Mouse (Mus musculus) kidney, embryonic 15.5 days (tissue): ENCODE data around the gene Rho. TPM values are rescaled to one million over a fixed set of nuclear protein-coding genes. Genes with fewer than 3 reads are reported as not detected.

ENCODE experiments used
- ATAC-seq: fragments of 200-750 bp; cut with Nextera tagmentation; replicated peaks from 2 replicates; pipeline ENCODE4 v1.8.0; 2017; ENCODE audit warnings: moderate TSS enrichment; ENCODE audit not compliant: low FRiP score
- H3K27ac ChIP-seq: fragments of 300-500 bp; sonication (generic); 2 replicates; pipeline ENCODE4 v1.5.1; 2015; ENCODE audit warnings: mild to moderate bottlenecking, inconsistent platforms
- H3K27me3 ChIP-seq: fragments of 300-500 bp; sonication (generic); 2 replicates; pipeline ENCODE4 v1.6.1; 2015; ENCODE audit warnings: inconsistent platforms
- H3K36me3 ChIP-seq: fragments of 300-500 bp; sonication (generic); 2 replicates; pipeline ENCODE4 v1.6.1; 2015; ENCODE audit warnings: inconsistent platforms
- H3K4me1 ChIP-seq: fragments of 300-500 bp; sonication (generic); 2 replicates; pipeline ENCODE4 v1.6.1; 2015; ENCODE audit warnings: inconsistent platforms
- H3K4me2 ChIP-seq: fragments of 300-500 bp; sonication (generic); 2 replicates; pipeline ENCODE4 v1.6.1; 2015; ENCODE audit warnings: moderate library complexity, mild to moderate bottlenecking, inconsistent platforms
- H3K4me3 ChIP-seq: fragments of 300-500 bp; sonication (generic); replicated peaks from 2 replicates; pipeline ENCODE4 v1.5.1; 2015; ENCODE audit warnings: mild to moderate bottlenecking, inconsistent platforms
- H3K9ac ChIP-seq: fragments of 300-500 bp; sonication (generic); 2 replicates; pipeline ENCODE4 v1.6.1; 2015; ENCODE audit warnings: mild to moderate bottlenecking, inconsistent platforms
- H3K9me3 ChIP-seq: fragments of 300-500 bp; sonication (generic); replicated peaks from 2 replicates; pipeline ENCODE4 v1.6.1; 2016; ENCODE audit warnings: inconsistent platforms
- WGBS: fragments of 180-500 bp; shearing (Covaris S2); methylation state at CpG from one replicate; pipeline ENCODE4 v1.1.7; 2015; ENCODE audit warnings: mixed read lengths; 5-methylcytosine and 5-hydroxymethylcytosine counted together
- polyA plus RNA-seq: library from polyadenylated mRNA; unstranded; fragments of >200 nt; fragmentation: Nextera tagmentation; extraction: Ambion mirVana; gene quantifications from 2 replicates; pipeline ENCODE4 v1.2.1, GENCODE M21; 2015

The Rho gene
- polyA plus RNA-seq, 1 experiment from 2014 or later, result 0.14 TPM

DNA sequence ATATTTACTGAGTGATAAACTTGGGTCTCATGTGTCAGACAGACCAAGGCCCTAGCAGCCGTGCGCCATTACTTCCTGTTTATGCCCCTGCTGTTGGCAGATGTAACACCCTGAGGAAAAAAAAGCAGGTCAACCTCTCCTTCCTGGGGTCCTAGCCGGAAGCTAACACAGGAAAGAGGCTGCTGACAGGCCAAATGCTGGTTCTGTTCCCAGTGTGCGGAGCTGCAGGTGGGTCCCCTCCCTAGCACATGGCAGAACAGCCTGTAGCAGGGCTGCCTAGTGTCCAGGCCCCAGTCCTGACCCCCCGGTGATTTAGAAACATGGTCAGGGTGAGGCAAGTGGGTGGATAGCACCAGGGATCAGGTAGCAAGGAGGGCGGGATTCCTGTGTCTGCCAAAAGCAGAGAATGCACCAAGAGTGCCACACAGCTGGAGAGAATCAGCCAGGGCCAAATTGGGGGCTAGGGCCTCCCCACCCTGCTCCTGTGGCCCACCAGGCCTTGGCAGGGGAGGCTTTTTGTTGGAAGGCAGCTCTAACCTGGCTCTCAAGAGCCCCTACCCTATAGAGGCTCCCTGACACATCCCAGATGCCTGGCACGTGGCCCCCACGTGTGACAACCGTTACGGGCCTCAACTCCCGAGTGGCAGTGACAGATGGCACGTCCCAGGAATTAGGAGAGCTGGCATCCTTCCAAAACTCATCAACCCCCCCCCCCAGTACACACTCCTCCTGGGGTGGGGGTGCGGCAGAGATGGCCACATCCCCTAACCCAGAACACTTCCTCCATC is 39.9 kb downstream of the Rho start:
- no peaks in the 10 kb centered on the region for H3K9me3 ChIP-seq
- no peaks in the 10 kb centered on the region for H3K27me3 ChIP-seq
- 0 out of 2 replicates have a peak, but pooled peaks have one; percentile 16 for ATAC-seq
- H3K4me2 ChIP-seq, result no peak overlapping the region
- no peak overlapping the region for H3K4me3 ChIP-seq
- H3K9ac ChIP-seq, result no peak overlapping the region
- H3K36me3 ChIP-seq, result peaks cover 80% of the 10 kb centered on the region
- 35% methylated on average over 13 of the region's 13 CpGs for WGBS
- peak overlapping the region; percentile 49 for H3K27ac ChIP-seq
- peaks cover 42% of the 10 kb centered on the region for H3K4me1 ChIP-seq

DNA sequence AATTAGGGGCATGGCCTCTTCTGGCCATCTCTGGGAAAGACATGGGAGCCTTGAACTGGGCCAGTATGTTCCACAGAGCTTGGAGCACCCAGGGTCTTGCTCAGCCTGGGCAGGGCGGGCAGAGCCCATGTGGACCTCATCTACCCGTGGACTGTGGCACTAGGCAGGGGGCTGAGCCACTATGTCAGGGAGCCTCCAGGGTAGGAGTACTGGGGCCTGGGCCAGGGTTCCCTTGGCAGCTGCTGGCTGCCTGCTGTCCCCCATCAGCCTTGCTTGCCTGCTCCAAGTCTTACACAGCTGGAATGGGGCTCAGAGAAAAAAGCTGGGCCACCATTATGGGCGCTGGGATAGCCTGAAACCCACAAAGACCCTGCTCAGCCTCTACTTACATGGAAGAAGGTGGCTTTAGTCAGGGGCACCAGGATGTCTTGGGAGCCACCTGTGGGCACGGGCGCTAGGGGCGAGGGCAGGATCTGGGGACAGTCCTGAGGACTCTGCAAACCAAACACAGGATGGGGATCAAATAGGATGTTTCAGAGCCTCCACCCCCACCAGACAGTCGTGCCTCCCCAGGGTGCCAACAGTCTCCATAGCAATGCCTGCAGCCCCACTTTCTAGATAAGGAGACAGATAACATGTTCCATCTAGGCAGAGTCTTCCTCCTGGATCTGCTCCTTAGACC is 40.7 kb downstream of the Rho start:
- Histone ChIP-seq H3K27ac (0 out of 2 replicates have a peak overlapping the region, but pooled peaks have one; percentile 43), H3K27me3 (no peaks in the 10 kb centered on the region), H3K9ac (no peak overlapping the region), H3K4me3 (no peak overlapping the region), H3K4me2 (no peak overlapping the region), H3K9me3 (no peaks in the 10 kb centered on the region), H3K4me1 (peaks cover 46% of the 10 kb centered on the region), H3K36me3 (peaks cover 78% of the 10 kb centered on the region)
- 84% methylated on average over 7 of the region's 7 CpGs for WGBS
- no peak for ATAC-seq

- Histone ChIP-seq H3K4me2 (no peak overlapping the region), H3K4me1 (peaks cover 56% of the 10 kb centered on the region), H3K4me3 (no peak overlapping the region), H3K27me3 (no peaks in the 10 kb centered on the region), H3K9ac (no peak overlapping the region), H3K27ac (peak overlapping the region; percentile 18; the same call in 1 of the 2 replicates), H3K9me3 (no peaks in the 10 kb centered on the region), H3K36me3 (peaks cover 78% of the 10 kb centered on the region)
- 65% methylated on average over 15 of the region's 15 CpGs for WGBS
- no peak for ATAC-seq
These were observed 41.8 kb downstream of the Rho start for GRCm38 (mm10) chr6:115973139-115973875.

DNA sequence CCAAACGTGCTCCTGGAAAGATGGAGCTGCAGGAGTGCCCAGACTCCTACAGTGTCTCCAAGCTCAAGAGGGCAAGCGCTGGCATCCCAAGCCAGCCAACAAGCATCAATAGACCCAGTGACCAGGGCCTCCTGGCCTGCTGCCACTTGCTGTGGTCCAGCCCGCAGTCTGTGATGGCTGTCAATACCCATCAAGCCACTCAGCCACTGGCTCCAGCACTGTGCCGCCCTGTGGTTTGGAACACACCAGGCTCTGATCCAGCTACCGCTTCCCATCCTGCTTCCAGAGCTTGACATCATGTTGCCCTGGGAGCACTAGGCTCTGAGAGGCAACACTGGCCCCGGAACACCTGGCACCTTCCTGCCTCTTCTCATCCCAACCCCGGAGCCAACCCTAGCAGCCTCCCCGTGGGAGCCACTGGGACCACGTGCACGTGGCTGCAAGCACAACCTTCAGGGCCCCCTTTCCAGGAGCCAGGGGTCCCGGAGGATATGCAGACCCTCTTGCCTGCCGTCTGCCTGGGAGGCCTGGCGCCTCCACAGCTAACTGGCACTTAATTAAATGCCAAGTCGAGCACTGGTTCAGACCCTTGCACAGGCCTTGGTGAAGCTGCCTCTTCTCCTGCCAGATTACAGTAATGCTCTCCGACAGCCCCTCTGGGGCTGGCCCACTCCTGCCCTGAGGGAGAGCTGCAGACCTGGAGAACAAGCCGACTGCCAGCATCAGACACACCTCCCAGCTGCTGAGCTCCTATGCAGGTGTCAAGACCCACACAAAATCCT is 42.5 kb downstream of the Rho start:
- ATAC-seq, result no peak
- no peak overlapping the region for H3K4me3 ChIP-seq
- peak overlapping the region; percentile 18; the same call in 1 of the 2 replicates for H3K27ac ChIP-seq
- H3K27me3 ChIP-seq, result no peaks in the 10 kb centered on the region
- H3K36me3 ChIP-seq, result peaks cover 78% of the 10 kb centered on the region
- peaks cover 58% of the 10 kb centered on the region for H3K4me1 ChIP-seq
- WGBS, result 76% methylated on average over 16 of the region's 16 CpGs
- no peaks in the 10 kb centered on the region for H3K9me3 ChIP-seq
- H3K9ac ChIP-seq, result no peak overlapping the region
- H3K4me2 ChIP-seq, result no peak overlapping the region

DNA sequence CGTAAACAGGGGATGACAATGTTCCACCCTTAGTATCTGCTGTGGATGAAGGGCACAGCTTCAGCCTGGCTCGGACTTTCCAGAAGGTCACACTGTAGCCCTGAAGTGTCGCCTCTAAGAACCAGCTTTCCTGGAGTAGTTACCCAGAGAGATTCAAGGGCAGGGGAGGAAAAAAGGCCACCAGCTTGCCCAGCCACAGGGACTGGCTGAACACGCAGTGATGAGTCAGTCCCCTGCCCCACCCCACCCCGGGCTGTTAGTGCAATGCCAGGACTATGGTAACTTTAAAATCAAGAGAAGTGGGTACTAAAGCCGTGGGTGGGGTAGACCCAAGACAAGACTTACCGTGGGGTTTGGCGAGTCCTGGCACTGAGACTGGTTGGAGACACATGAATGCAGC is 44.1 kb downstream of the Rho start:
- Histone ChIP-seq H3K9me3 (no peaks in the 10 kb centered on the region), H3K9ac (no peak overlapping the region), H3K4me3 (no peak overlapping the region), H3K4me1 (peaks cover 72% of the 10 kb centered on the region), H3K27ac (no peak overlapping the region), H3K36me3 (peaks cover 78% of the 10 kb centered on the region), H3K4me2 (no peak overlapping the region), H3K27me3 (no peaks in the 10 kb centered on the region)
- no peak for ATAC-seq
- 81% methylated on average over 8 of the region's 8 CpGs for WGBS

DNA sequence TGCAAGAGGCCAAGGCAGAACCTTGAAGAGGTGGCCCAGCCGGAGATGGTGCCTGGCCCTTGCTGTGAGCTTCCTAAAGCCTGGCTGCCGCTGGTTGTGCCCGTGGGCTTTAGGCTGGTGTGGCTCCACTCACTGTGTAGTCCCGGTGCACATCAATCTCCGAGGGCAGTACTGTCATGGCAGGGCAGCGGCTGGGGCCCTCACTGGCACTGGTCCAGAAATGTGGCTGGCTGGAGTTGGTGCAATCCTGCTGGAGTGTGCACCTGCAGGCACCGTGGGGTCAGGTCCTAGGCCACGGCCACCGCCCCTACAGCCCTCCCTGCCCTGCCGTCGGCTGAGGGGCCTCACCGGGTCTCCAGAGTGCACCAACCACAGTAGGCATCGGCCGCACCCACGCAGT is 46.3 kb downstream of the Rho start:
- Histone ChIP-seq H3K4me1 (peaks cover 64% of the 10 kb centered on the region), H3K27ac (no peak overlapping the region), H3K9ac (no peak overlapping the region), H3K36me3 (peaks cover 67% of the 10 kb centered on the region), H3K4me3 (no peak overlapping the region), H3K4me2 (no peak overlapping the region), H3K9me3 (no peaks in the 10 kb centered on the region), H3K27me3 (no peaks in the 10 kb centered on the region)
- no peak for ATAC-seq
- 76% methylated on average over 15 of the region's 15 CpGs for WGBS

DNA sequence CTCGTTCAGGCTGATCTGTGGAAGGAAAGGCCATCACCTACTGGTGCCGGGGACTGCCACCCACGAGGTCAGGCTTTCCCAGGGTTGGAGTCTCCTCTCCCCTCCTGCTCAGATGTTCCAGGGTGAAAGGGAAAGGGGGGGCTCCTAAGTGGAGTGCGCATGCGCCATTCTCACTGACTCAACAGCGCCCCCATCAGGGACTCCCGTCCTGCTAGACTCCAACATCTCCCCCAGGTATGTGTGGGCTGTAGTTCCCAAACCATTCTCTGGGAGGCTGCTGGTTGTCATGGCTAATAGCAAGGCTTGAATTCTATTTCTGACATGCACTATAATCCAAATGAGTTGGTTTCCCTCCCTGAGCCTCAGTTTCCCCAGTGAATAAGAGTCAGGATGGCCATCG is 47.0 kb downstream of the Rho start:
- H3K9ac ChIP-seq, result no peak overlapping the region
- H3K4me3 ChIP-seq, result no peak overlapping the region
- WGBS, result 68% methylated on average over 8 of the region's 8 CpGs
- H3K9me3 ChIP-seq, result no peaks in the 10 kb centered on the region
- H3K27ac ChIP-seq, result no peak overlapping the region
- H3K4me2 ChIP-seq, result no peak overlapping the region
- H3K4me1 ChIP-seq, result peaks cover 64% of the 10 kb centered on the region
- no peaks in the 10 kb centered on the region for H3K27me3 ChIP-seq
- peaks cover 64% of the 10 kb centered on the region for H3K36me3 ChIP-seq
- no peak for ATAC-seq

DNA sequence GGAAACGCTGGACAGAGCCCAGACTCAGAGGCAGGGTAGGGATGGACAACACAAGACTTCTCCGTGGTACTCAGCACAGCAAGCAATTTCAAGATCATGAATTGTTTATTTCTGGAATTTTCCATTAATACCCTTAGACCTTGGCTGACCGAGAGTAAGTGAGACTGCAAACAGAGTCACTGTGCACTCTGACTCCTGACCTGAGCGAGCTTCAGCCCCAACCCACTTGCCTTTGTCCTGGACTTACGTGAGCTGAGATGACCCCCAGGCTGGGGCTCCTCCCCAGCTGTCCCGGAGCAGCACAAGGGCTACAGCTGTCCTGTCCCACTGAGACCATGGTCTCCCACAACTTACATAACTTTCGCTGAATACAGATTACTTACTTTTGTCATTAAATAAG is 51.3 kb downstream of the Rho start:
- peak; percentile 34; the same call in 1 of the 2 replicates for ATAC-seq
- WGBS, result 20% methylated on average over 7 of the region's 7 CpGs
- Histone ChIP-seq H3K4me2 (peak overlapping the region; percentile 43), H3K9me3 (no peaks in the 10 kb centered on the region), H3K4me1 (peaks cover 91% of the 10 kb centered on the region), H3K4me3 (0 out of 2 replicates have a peak overlapping the region, but pooled peaks have one; percentile 5), H3K9ac (0 out of 2 replicates have a peak overlapping the region, but pooled peaks have one; percentile 5), H3K27me3 (no peaks in the 10 kb centered on the region), H3K27ac (peak overlapping the region; percentile 91), H3K36me3 (peaks cover 22% of the 10 kb centered on the region; the same call in 1 of the 2 replicates)

- Histone ChIP-seq H3K27me3 (no peaks in the 10 kb centered on the region), H3K27ac (peak overlapping the region; percentile 91), H3K36me3 (peaks cover 17% of the 10 kb centered on the region; the same call in 1 of the 2 replicates), H3K9me3 (no peaks in the 10 kb centered on the region), H3K4me2 (peak overlapping the region; percentile 43), H3K4me1 (peaks cover 87% of the 10 kb centered on the region), H3K9ac (0 out of 2 replicates have a peak overlapping the region, but pooled peaks have one; percentile 5), H3K4me3 (0 out of 2 replicates have a peak overlapping the region, but pooled peaks have one; percentile 5)
- WGBS, result 21% methylated on average over 12 of the region's 12 CpGs
- 0 out of 2 replicates have a peak, but pooled peaks have one; percentile 45 for ATAC-seq
These were observed 51.9 kb downstream of the Rho start for GRCm38 (mm10) chr6:115983306-115984038.

DNA sequence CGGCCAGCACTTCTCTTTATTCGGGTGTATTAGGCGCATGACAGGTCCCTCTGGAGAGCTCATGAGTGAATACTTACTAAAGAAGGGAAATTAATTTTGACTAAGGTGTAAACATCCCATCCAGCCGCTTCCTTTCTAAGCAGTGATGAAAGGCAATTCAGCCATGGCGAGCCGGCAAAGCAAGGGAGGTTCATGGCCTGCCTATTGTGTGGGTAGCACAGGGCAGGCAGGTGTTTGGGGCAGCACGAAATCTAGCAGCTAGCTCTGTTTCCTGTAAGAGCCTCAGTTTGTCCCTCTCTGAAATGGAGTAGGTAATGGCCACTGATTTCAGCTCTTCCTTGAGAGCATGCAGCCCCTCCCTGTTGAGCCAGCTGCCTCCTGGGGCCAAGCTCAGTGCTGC is 53.0 kb downstream of the Rho start:
- peaks cover 86% of the 10 kb centered on the region for H3K4me1 ChIP-seq
- 0 out of 2 replicates have a peak overlapping the region, but pooled peaks have one; percentile 31 for H3K9ac ChIP-seq
- WGBS, result 63% methylated on average over 7 of the region's 7 CpGs
- peak overlapping the region; percentile 93 for H3K4me2 ChIP-seq
- H3K36me3 ChIP-seq, result peaks cover 6% of the 10 kb centered on the region; the same call in 1 of the 2 replicates
- peak overlapping the region; percentile 3; the same call in 1 of the 2 replicates for H3K4me3 ChIP-seq
- no peaks in the 10 kb centered on the region for H3K27me3 ChIP-seq
- peak overlapping the region; percentile 91 for H3K27ac ChIP-seq
- no peak for ATAC-seq
- H3K9me3 ChIP-seq, result no peaks in the 10 kb centered on the region
